Mouse (Mus musculus) heart, adult 8-10 months (tissue): ENCODE results near the gene Mcur1. TPM values are rescaled to one million over a fixed set of nuclear protein-coding genes. Genes with fewer than 3 reads are reported as not detected.

ENCODE experiments used
- DNase-seq: peaks from one replicate; pipeline ENCODE4 v3.0.0; 2022; ENCODE audit warnings: low spot score
- total RNA-seq, 4 experiments: library from RNA; stranded (reverse); gene quantifications; 2 replicates each; pipeline ENCODE4 v1.2.4; 2022

Gene Mcur1
- total RNA-seq, 4 experiments from 2014 or later: 43.2 to 51.2 (median 48.7) TPM

GRCm38 (mm10) chr13:43525363-43526134, 34.4 kb downstream of the Mcur1 start:
- no peak for DNase-seq

GRCm38 (mm10) chr13:43524491-43525362, 35.3 kb downstream of the Mcur1 start:
- DNase-seq: peak; percentile 74

GRCm38 (mm10) chr13:43523906-43524480, 36.0 kb downstream of the Mcur1 start:
- DNase-seq: no peak

GRCm38 (mm10) chr13:43521940-43522339, 38.1 kb downstream of the Mcur1 start:
- no peak for DNase-seq

- no peak for DNase-seq
These were observed 40.7 kb downstream of the Mcur1 start for GRCm38 (mm10) chr13:43519251-43519650.

GRCm38 (mm10) chr13:43517371-43517770, 42.6 kb downstream of the Mcur1 start:
- DNase-seq: no peak

GRCm38 (mm10) chr13:43516931-43517330, 43.1 kb downstream of the Mcur1 start:
- peak; percentile 53 for DNase-seq

- DNase-seq: no peak
These were observed 43.9 kb downstream of the Mcur1 start for GRCm38 (mm10) chr13:43516119-43516518.

GRCm38 (mm10) chr13:43514950-43515358, 45.0 kb downstream of the Mcur1 start:
- DNase-seq: no peak

- no peak for DNase-seq
These were observed 47.3 kb downstream of the Mcur1 start for GRCm38 (mm10) chr13:43512736-43513135.

GRCm38 (mm10) chr13:43505798-43506197, 54.2 kb downstream of the Mcur1 start:
- DNase-seq: no peak

GRCm38 (mm10) chr13:43503395-43503850, 56.6 kb downstream of the Mcur1 start:
- no peak for DNase-seq

- DNase-seq: no peak
These were observed 58.4 kb downstream of the Mcur1 start for GRCm38 (mm10) chr13:43501601-43502000.

GRCm38 (mm10) chr13:43500483-43500850, 59.5 kb downstream of the Mcur1 start:
- no peak for DNase-seq

GRCm38 (mm10) chr13:43499731-43500482, 60.1 kb downstream of the Mcur1 start:
- no peak for DNase-seq

- DNase-seq: peak; percentile 36
These were observed 61.1 kb downstream of the Mcur1 start for GRCm38 (mm10) chr13:43498849-43499248.

GRCm38 (mm10) chr13:43497769-43498168, 62.2 kb downstream of the Mcur1 start:
- DNase-seq: no peak

- DNase-seq: no peak
These were observed 63.3 kb downstream of the Mcur1 start for GRCm38 (mm10) chr13:43496660-43497059.

GRCm38 (mm10) chr13:43495645-43496044, 64.3 kb downstream of the Mcur1 start:
- no peak for DNase-seq

- no peak for DNase-seq
These were observed 66.3 kb downstream of the Mcur1 start for GRCm38 (mm10) chr13:43493725-43494124.

- no peak for DNase-seq
These were observed 66.9 kb downstream of the Mcur1 start for GRCm38 (mm10) chr13:43493058-43493481.
